20 mouse cellular contexts compared by ENCODE assay signal in the genomic region with DNA sequence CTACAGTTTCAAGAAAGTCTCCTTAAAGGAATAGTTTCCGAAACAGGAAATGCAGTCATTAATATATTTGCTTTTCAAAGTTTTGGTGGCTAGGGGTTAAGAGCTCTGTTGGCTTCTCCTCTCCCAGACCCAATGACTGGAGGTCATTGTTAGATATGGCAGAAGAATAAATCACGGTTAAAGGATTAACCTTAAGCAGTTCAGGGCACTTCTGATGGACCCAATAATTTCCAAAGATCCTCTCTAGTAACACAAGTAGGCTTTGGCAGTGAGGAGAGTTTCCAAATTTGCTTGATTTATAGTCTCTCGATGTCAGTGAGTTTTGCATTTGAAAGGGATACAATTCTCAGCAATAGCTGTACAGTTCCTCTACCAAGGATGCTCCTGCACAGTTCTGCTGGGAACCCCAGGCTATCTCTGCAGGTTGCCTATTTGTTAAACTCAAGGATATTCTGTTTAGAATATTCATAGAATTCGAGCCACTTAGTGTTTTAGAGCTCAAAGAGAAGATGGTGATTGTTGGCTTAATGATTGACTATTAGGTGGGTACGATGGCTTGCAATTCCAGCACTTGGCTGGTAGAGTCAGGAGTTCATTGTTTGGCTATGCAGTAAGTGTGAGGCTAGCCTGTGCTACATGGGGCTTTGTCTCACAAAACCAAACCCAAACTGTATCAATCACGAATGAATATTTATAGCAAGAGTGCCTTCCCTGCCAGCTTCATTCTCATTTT. TPM values are rescaled to one million over a fixed set of nuclear protein-coding genes. Genes with fewer than 3 reads are reported as not detected.
DNase-seq lines count a peak whose midpoint lies in the region; ATAC-seq and TF ChIP-seq lines count a peak whose summit lies in the region.
"Had no signal": no experiment of that assay in that cellular context is flagged by ENCODE, and none has a peak within 500 bp of the region (broad histone marks: within the 10 kb centered on the region; RNA-seq: fewer than 3 reads in every experiment).

No protein-coding gene starts in this region.

- H3K9me3 ChIP-seq in hindbrain, embryonic 14.5 days (ENCODE audit: control insufficient read depth, low read length) = no peaks in the 10 kb centered on the region
- H3K9me3 ChIP-seq in hindbrain, embryonic 16.5 days (ENCODE audit: control insufficient read depth, low read length) = no peaks in the 10 kb centered on the region
- H3K9me3 ChIP-seq in midbrain, embryonic 12.5 days = no peaks in the 10 kb centered on the region
- H3K9me3 ChIP-seq in midbrain, postnatal 0 days (ENCODE audit: low read length) = no peaks in the 10 kb centered on the region
- H3K9me3 ChIP-seq: neural tube, embryonic 15.5 days had no signal

- H3K36me3 ChIP-seq in hindbrain, embryonic 14.5 days (replicated peaks; ENCODE audit: control insufficient read depth, insufficient read depth) = no peaks in the 10 kb centered on the region
- no peaks in the 10 kb centered on the region for H3K36me3 ChIP-seq in hindbrain, embryonic 16.5 days (ENCODE audit: control insufficient read depth, insufficient read depth, low read length)
- H3K36me3 ChIP-seq in midbrain, embryonic 12.5 days = no peaks in the 10 kb centered on the region
- no peaks in the 10 kb centered on the region for H3K36me3 ChIP-seq in midbrain, postnatal 0 days (ENCODE audit: insufficient read depth, low read length)
- H3K36me3 ChIP-seq: neural tube, embryonic 15.5 days had no signal

- no peaks in the 10 kb centered on the region for H3K27me3 ChIP-seq in hindbrain, embryonic 14.5 days (ENCODE audit: control insufficient read depth, insufficient read depth, low read length)
- H3K27me3 ChIP-seq in hindbrain, embryonic 16.5 days (replicated peaks; ENCODE audit: control insufficient read depth, insufficient read depth, low read length) = no peaks in the 10 kb centered on the region
- H3K27me3 ChIP-seq in midbrain, embryonic 12.5 days = no peaks in the 10 kb centered on the region; the same call in 1 of the 2 replicates
- H3K27me3 ChIP-seq in midbrain, postnatal 0 days (ENCODE audit: insufficient read depth, low read length) = no peaks in the 10 kb centered on the region
- H3K27me3 ChIP-seq: neural tube, embryonic 15.5 days had no signal

- WGBS in hindbrain, embryonic 14.5 days = 60% methylated on average over 6 of the region's 6 CpGs
- WGBS in hindbrain, embryonic 16.5 days = 62% methylated on average over 6 of the region's 6 CpGs
- 71% methylated on average over 6 of the region's 6 CpGs for WGBS in midbrain, embryonic 12.5 days
- 59% methylated on average over 6 of the region's 6 CpGs for WGBS in midbrain, postnatal 0 days

- 0 out of 2 replicates have a peak, but pooled peaks have one; percentile 15 for ATAC-seq in cerebellum, adult (ENCODE audit: insufficient number of reproducible peaks, low FRiP score, low TSS enrichment)
- ATAC-seq in hindbrain, embryonic 14.5 days (ENCODE audit: low FRiP score) = peak; percentile 46; the same call in 1 of the 2 replicates
- no peak for ATAC-seq in hindbrain, embryonic 16.5 days
- ATAC-seq in midbrain, embryonic 12.5 days (ENCODE audit: low FRiP score, low read depth) = peak; percentile 28
- ATAC-seq in midbrain, postnatal 0 days (ENCODE audit: low FRiP score) = no peak
- ATAC-seq: intestine, embryonic 16.5 days had no signal

- H3K27ac ChIP-seq in hindbrain, embryonic 14.5 days = peak overlapping the region; percentile 43; the same call in 1 of the 2 replicates
- H3K27ac ChIP-seq in hindbrain, embryonic 16.5 days (ENCODE audit: low read depth, low read length) = no peak overlapping the region
- no peak overlapping the region; the same call in 1 of the 2 replicates for H3K27ac ChIP-seq in midbrain, embryonic 12.5 days (replicated peaks)
- no peak overlapping the region for H3K27ac ChIP-seq in midbrain, postnatal 0 days (ENCODE audit: low read depth, low read length)
- H3K27ac ChIP-seq: heart, adult 2 months; macrophage; neural tube, embryonic 15.5 days had no signal

- no peak overlapping the region for H3K4me2 ChIP-seq in hindbrain, embryonic 14.5 days (replicated peaks)
- no peak overlapping the region for H3K4me2 ChIP-seq in hindbrain, embryonic 16.5 days (ENCODE audit: low read length)
- H3K4me2 ChIP-seq in midbrain, embryonic 12.5 days (replicated peaks) = no peak overlapping the region
- H3K4me2 ChIP-seq in midbrain, postnatal 0 days (ENCODE audit: low read depth, low read length, poor library complexity, severe bottlenecking) = no peak overlapping the region
- H3K4me2 ChIP-seq: neural tube, embryonic 15.5 days had no signal

- H3K9ac ChIP-seq in hindbrain, embryonic 14.5 days = no peak overlapping the region
- no peak overlapping the region for H3K9ac ChIP-seq in hindbrain, embryonic 16.5 days (ENCODE audit: low read depth, low read length)
- H3K9ac ChIP-seq in midbrain, embryonic 12.5 days (replicated peaks) = no peak overlapping the region
- no peak overlapping the region for H3K9ac ChIP-seq in midbrain, postnatal 0 days (replicated peaks; ENCODE audit: low read length, poor library complexity, severe bottlenecking)
- H3K9ac ChIP-seq: neural tube, embryonic 15.5 days had no signal

- H3K4me3 ChIP-seq in hindbrain, embryonic 14.5 days (replicated peaks; ENCODE audit: low read length) = no peak overlapping the region
- H3K4me3 ChIP-seq in hindbrain, embryonic 16.5 days (ENCODE audit: low read length) = no peak overlapping the region
- H3K4me3 ChIP-seq in midbrain, embryonic 12.5 days = no peak overlapping the region
- H3K4me3 ChIP-seq in midbrain, postnatal 0 days (ENCODE audit: low read depth, low read length) = no peak overlapping the region
- H3K4me3 ChIP-seq: heart, adult 2 months; neural tube, embryonic 15.5 days had no signal

- TF ChIP-seq CTCF in midbrain, postnatal 0 days (IDR thresholded peaks at IDR 0.05) = no peak

- no peak for DNase-seq in cerebellum, adult 9-10 months
- no peak for DNase-seq in hindbrain, embryonic 14.5 days (ENCODE audit: low spot score)
- DNase-seq in midbrain, postnatal 0 days (ENCODE audit: low spot score) = no peak
- DNase-seq in lung, postnatal 14 days = no peak
- no peak for DNase-seq in left cerebral cortex, adult 18-20 months (ENCODE audit: low spot score in 2 of 2)
- DNase-seq: heart, adult 2 months; liver; lung, adult 2 months; right cerebral cortex, postnatal 4 days had no signal

- H3K4me1 ChIP-seq in hindbrain, embryonic 14.5 days (replicated peaks; ENCODE audit: control insufficient read depth, insufficient read depth, low read length) = peaks cover 11% of the 10 kb centered on the region; the same call in 1 of the 2 replicates
- peaks cover 7% of the 10 kb centered on the region; the same call in 1 of the 2 replicates for H3K4me1 ChIP-seq in hindbrain, embryonic 16.5 days (ENCODE audit: control insufficient read depth, insufficient read depth, low read depth, low read length)
- peaks cover 6% of the 10 kb centered on the region for H3K4me1 ChIP-seq in midbrain, embryonic 12.5 days
- H3K4me1 ChIP-seq in midbrain, postnatal 0 days (ENCODE audit: insufficient read depth, low read length) = no peaks in the 10 kb centered on the region

RNA-seq across cellular contexts. Expression of gene Gm11077, which starts 1.8 kb away (rescaled TPM):
- polyA plus RNA-seq in hindbrain, embryonic 14.5 days (2014; fragmentation: Nextera tagmentation; extraction: Ambion mirVana) = not detected in 2 replicates
- polyA plus RNA-seq in hindbrain, embryonic 16.5 days (2015; fragmentation: Nextera tagmentation; extraction: Ambion mirVana) = not detected in 2 replicates
- polyA plus RNA-seq in midbrain, embryonic 12.5 days (2016; fragmentation: Nextera tagmentation; extraction: Ambion mirVana) = not detected in 2 replicates
- total RNA-seq in midbrain, postnatal 0 days (2014; rRNA removed) = not detected in 2 replicates
- not detected in 2 replicates for polyA plus RNA-seq in midbrain, postnatal 0 days (2015; fragmentation: Nextera tagmentation; extraction: Ambion mirVana)
- total RNA-seq in left cerebral cortex, adult 18-20 months (2021) = not detected
- total RNA-seq: adrenal gland, postnatal 4 days; gastrocnemius, adult 8-10 months; heart, adult 2 months; left cerebral cortex, postnatal 14 days had no signal
- polyA plus RNA-seq: embryonic facial prominence, embryonic 11.5 days; heart, adult 2 months; heart, embryonic 16.5 days; intestine, embryonic 16.5 days; lung, adult 2 months; macrophage; neural tube, embryonic 15.5 days had no signal

Comparison
In these comparisons a context has a peak if more than half of its experiments do, and no peak if none do; other contexts are left out.
1. ATAC-seq: peak in cerebellum, adult (single experiment), hindbrain, embryonic 14.5 days (single experiment) and midbrain, embryonic 12.5 days (single experiment); none in hindbrain, embryonic 16.5 days (single experiment) and midbrain, postnatal 0 days (single experiment).